Mouse (Mus musculus) thymus, postnatal 10 days (tissue): ENCODE data around the gene Pkp1.

Source experiments
- DNase-seq, 2 experiments: peaks; one replicate each; pipeline ENCODE4 v3.0.0; 2021; ENCODE audit warnings: low spot score in 2 of 2

The Pkp1 gene

DNA sequence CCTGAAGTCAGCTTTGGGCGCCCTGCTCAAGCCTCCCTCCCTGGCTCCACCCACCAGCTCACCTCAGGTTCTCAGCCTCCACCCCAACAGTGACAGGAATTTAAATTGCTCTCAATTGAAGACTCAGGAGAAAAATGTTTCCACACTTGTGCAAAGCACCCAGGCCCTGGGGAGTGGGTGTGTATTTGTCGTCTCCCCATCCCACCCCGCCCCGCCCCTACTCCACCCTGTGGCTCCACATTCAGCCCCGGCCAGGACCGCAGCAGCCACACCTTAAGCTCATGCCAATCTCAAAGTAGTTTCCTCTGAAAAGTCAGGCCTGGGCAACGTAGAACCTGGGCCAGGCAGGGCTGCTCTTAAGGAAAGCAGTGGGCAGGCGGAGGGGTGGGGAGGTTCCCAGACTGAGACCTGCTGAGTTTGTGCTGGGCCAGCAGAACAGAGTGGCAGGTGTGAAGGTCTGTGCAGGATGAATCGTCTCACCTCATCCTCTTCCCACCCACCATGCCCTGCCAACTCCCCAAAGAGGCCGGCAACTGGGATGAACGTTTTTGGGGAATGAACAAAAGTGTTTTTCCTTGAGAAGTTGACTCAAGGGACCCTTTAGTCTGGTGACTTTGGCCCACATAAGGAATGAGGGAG, 61.8 kb downstream of the Pkp1 start:
- no peak for DNase-seq

DNA sequence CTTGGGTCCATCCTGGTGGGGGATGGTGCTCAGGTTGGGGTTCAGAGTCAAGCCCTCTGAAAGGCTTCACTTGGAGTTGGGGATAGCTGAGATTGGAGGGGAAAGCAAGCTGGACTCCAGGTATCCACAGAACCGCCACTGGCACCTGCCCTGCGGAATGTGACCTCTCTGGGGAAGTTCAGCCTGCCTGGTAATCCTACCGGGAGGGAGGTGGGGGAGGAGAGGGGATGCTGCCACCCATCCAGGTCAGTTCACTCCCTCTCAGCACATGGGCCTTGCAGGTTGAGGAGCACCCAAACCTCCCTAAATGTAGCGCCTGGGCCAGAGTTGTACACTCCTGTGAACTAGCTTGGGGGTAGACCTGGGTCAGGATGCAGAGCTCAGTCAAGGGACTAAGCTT, 62.9 kb downstream of the Pkp1 start:
- DNase-seq, result no peak

DNA sequence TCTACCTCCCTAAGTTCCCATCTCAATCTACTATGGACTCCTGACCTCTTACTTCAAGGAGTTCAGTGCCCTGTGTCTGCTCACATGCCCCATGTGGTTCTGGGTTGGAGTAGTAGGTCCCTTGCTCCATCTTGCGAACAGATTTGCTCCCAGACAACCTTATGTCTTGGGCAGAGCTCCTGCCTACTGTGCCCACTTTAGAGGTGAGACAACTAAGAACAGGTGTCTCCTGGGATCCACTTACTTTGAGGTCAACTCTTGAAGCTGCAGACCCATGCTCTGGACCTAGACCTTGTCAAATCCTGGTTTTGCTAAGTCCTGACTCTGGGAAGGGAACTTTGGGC, 63.7 kb downstream of the Pkp1 start:
- no peak for DNase-seq

DNA sequence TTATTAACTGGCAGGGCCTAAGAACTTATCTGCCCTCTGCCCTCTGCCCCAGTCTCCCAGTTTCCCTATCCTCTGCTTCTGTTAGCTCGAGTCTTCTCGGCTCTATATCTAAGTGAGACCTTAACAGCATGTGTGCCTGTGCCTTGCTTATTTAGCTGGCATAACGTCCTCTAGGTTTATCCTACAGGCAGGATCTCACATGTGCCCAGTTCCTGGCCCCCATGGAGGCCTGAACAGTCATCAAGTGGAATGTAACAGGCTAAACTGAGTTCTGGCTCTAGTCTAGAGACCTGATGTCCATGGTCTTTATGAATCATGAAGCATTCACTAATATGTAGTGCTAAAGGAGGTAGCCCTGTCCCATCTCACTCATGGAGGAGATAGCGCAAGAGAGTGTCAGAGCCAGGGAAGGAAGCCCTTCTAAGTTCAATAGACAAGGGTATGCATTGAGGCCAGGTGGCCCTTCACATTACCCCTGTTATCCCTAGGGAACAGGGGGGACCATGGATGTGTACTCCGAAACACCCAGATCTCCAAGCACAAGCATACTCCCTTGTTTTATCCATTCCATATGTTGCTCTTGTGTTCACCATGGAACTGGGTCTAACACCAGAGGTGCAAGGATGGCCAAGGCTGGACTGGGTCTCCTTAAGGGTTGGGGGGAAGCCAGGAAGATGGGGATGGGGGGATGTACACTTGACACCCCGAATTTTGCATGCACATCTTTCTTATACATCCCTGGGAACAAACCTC, 64.2 kb downstream of the Pkp1 start:
- no peak for DNase-seq

DNA sequence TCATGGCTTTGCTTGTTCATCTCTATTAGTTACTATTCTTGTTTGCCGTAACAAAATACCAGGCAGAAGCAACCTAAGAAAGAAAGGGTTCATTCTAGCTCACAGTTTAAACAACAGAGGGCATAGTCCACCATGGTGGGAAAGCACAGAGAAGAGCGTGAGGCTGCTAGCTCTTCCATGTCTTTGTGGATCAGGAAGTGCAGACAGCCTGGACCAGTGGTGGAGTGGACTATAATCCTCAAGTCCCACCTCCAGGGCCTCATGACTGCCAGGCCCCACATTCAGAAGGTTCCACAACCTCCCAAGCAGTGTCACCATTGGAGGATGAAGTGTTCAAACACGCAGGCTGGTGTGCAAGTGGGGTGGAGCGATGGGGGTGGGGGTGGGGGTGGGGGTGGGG, 65.8 kb downstream of the Pkp1 start:
- DNase-seq, result no peak

DNA sequence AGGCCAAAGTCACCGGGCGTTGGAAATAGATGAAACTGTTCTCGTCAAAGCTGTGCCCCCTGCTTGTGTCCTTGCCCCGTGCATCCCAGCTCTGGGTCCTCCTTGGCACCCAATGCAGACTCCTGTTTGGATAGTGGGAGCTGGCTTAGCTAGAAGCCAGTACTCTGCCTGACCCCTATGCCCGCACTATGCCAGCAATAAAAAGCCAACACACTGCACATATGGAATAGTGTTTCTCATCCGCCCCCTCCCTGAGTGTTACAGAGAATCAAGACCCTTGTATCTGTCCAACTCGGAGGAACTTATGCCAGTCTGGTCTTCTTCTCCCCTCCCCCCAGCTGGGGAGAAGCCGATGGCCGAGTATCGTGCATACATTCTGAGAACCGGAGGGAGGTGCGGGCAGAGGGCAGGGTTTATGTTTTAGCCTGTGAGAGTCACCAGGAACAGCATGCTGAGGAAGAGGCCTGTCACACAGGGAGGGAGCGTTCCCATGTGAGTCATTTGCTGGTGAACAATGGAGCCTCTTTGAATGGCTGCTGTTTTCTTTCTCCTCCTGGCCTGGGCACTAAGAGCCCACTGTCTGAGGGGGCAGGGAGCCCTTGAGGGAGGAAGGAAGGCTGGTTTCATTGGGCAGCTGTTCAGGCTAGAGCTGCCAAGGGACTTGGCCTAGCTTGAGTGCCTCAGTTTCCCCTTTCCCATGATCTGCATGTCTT, 66.8 kb downstream of the Pkp1 start:
- DNase-seq, result no peak

DNA sequence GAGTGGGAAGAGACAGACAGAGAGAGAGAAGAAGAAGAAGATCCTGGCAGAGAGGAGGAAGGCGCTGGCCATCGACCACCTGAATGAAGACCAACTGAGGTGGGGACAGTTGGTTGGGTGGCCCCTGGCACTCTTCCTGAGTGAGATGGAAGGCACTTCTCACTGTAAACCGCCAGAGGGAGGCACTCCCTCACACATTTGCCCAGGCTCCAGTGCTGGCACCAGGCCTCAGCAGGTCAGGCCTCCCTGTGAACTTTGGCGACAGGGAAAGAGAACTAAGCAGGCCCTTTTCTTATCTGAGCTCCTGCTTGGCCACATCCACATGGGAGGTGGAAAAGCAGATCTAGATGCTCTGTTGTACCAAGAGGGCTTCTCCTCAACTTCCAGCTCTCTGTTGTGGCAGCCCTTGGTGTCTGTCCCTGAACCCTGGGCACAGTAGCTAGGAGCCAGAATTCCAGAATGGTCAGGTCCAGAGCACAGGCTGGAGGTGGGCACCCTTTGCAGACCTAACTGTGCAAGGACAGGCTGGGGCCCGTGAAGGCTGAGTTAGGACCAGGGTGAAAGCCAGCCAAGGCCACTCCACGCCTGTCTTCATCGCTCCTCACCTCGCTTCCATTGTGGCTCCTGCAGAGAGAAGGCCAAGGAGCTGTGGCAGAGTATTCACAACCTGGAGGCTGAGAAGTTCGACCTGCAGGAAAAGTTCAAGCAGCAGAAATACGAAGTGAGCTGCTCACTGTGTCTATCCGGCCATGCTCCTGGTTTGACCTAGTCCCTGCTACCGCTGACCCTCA, 68.1 kb downstream of the Pkp1 start:
- no peak for DNase-seq

DNA sequence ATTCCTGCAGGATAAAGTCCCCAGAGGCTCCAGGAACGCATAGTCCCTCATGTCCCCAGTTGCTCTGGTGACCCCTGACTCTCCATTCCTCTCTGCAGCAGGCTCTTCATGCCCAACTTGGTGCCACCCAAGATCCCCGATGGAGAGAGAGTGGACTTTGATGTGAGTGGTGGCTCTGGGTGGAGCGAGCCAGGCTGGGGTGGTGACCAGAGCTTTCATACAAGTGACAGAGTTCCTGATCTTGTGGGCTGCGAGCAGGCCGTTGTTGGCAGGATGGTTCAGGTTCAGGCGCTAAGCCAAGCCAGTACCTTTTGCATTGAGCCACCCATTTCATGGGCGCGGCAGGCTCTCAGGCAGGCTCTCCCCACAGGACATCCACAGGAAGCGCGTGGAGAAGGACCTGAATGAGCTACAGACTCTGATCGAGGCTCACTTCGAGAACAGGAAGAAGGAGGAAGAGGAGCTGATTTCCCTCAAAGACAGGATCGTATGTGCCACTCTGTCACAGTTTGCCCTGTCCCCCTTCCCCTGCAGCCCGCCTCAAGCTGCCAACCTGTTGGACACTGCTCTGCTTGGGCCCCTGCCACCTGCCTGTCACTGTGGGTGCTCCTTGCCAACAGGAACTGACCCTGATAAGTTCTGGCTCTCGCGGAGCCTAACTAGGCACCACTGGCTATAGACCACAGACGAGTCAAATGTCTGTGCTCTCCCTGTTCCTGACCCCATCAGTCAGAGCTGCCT, 71.2 kb downstream of the Pkp1 start:
- no peak for DNase-seq

DNA sequence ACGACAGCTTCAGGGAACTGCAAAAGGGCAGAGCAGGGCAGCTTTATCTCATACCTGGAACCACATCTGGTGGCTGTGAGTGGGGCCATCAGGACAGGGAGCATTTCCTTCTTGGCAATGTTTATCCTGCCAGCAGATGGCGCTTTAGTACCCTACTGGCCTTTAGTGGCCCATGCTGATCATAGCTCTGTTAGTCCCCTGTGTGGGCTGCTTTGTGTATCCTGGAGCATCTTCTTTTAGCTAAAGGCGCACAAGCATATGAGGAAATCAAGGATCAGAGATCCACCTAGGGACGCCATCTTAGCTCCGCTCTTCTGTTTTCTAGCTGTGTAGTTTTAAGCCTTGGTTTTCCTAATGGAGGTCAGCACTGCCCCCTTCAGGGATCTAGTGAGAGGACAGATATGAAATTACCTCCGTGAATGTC, 71.9 kb downstream of the Pkp1 start:
- DNase-seq, result peak in 1 of 2 experiments; percentile 45

DNA sequence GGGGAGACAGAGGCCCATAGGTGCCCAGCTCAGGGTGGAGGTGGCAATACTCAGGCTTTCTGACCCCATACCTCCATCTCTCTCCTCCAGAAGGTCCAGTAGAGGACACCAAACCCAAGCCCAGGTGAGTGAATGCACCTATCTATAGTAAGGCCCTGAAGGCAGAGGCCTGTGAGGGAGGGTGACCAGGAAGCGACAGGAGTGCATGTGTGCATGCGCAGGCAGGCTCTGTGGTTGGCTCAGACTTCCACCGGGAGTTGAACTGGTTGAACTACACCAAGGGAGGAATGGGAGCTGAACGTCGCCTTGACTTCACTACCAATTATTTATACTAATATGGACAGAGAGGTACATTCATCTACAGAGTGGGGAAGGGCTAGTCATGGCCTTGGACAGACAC, 72.4 kb downstream of the Pkp1 start:
- DNase-seq, result no peak

DNA sequence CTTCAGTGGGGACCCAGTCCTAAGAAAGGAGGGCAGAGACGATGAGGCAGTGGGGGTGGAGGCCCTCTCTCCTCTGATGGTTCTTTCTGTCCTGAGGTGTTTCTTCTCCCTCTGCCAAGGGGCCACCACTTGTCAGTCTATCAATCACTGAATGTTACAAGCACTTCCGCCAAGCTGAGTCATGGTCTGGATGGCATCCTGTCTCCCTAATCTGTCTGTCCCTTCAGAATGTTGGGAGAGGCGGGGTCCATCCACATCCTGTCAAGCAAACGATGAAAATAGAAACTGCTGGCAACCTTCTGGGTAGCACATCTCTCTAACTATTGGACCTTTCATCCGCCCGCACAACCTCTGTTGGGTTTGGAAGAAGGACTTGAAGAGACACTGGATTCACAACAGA, 74.5 kb downstream of the Pkp1 start:
- DNase-seq, result no peak

DNA sequence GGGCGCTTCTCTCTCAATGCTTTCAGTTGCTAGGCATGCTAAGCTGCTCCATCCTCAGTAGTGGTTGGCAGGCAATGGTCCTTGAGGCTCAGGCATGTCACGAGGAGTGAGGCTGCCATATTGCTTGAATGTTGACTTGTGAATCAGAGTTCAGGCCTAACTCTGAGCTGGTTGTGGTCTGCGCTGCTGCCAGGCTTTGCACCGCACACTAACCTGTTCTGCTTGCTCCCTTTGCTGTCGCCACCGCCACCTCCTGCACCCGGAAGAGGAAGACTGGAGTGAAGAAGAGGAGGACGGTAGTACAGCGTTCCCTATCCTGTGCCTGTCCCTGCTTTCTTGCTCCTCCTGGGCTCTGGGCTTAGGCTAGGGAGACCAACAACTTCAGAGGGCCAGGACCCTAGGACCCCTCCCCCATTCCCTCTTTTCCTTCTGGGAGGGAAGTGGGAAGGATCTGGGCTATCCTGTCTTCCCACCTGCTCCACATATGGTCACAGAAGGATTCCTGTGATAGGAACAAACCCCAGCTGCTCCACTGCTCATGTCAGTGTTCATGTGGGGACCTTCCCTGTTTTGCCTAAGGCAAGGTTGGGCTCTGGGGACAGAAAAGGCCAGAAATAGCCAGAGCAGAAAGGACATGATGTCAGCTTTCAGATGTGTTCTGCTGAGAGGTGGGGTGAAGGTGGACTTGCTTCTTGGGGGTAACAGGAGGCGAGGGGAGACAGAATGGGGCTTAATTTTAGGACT, 75.3 kb downstream of the Pkp1 start:
- DNase-seq, result no peak

DNA sequence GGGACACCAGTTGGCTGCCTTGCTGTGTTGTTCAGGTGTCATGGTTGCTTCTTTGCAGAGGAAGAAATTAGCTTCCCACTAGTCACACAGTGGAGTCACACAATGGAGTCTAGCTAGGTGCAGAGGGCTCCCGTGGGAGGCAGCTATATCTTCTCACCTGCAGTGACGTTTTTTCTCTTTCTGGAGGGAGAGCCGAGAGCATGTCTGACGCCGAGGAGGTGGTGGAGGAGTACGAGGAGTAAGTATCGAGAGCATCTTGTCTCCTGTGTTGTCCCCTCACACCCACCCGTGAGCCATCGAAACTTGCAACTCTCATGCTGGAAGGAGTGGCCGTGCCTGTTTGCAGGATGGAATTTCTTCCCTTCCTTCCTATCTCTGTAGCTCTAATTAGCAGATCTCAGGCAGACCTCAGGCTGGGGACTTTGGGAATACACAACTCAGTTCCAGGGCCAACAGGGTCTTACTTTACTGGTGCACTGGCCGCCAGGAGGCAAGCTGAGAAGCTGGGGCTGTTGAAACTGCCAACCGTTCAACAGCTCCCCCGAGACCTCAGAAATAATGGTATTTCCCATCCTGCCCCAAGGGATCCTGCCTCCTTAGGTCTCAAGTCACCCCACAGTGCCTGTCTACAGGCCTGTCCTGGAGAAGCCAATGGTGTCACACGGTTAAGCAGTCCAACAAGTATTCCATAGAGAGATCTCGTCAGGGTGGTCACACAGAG, 78.2 kb downstream of the Pkp1 start:
- DNase-seq, result no peak

DNA sequence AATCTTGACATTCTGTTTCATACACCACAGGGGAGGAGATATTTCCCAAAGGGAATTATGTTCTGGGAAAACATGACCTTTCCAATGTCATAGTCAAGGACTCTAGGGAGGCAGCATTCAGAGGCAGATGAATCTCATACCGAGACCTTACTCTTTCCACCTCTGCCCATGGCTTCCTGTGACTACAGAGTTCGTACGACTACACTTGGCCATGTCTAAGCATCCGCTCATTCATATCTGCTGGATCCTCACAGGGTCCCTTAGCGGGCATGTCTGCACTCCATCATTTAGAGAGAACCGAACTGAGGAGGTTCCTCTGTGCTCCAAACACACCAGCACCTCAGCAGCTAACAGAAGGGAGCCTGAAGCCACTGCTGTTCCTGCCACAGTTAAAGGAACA, 79.9 kb downstream of the Pkp1 start:
- no peak for DNase-seq

DNA sequence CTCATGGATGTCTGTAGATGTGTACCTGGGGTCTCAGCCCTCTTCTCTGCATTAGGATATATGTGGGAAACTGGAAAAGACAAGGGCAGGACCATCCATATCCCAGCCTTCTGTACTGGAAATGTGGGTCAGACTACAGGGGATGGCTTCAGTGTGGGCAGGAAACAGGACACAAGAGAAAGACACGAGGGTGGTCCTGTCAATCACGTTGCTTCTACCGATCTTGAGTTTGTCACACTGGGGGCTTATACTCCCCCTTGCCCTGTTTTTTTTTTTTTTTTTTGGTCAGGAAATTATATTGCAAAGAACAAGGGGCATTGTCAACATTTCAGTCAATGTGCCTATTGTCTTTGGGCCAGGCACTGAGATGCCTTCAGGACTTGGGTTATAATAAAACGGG, 80.4 kb downstream of the Pkp1 start:
- no peak for DNase-seq

DNA sequence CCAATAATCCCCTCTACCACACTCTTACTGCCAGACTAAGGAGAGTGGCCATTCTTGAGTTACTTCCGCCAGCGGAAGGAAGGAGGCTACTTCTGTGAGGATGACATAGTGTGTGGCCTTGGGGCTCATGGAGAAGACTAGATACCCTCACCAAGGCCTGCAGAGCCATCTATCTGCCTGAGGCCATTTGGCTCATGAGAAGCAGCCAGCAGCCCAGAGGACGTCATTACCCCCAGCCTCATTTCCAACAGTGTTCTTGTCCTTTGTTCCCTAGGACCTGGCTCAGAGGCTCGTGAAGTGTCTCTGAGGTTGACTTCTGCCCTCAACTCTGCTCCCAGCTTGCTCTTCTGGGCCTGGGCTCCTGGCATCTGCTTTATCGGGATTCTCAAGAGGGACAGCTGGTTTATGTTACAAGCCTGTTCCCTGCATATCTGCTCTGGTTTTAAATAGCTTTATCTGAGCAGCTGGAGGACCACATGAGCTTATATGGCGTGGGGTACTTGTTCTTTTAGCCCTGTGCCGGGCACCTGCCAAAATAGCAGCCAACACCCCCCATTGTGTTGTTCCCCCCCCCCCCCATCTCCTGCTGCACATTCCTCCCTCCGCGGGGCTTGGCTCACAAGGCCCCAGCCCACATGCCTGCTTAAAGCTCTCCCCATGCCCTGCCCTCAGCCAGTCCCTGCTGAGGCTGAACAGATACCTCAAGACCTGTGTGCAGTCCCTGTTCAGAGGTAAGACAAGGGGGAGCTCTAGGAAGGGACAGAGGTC, 83.1 kb downstream of the Pkp1 start, which contains the start of gene Tnnt2:
Gene Tnnt2, plus strand, starts transcription at position 639 of the 768 bp plus-strand sequence.
- DNase-seq, result no peak

DNA sequence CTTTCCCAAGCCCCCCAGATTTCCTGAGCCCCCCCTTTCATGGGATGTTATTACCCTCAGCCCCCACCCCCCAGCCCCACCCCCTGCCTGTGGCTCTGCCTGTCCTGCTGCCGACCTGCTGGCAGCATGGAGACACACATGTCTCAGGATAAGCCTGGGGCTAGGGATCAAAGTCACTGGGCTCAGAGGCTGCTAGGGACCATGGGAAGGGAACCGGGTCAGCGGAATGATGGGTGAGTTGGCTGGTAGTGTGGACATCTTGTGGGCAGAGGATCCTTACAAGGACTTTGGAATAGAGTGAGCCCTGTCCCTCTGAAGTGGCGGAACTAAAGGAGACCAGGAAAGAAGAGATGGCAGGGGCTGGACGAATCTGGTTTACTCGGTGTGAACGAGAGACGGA, 84.0 kb downstream of the Pkp1 start:
- DNase-seq, result no peak

DNA sequence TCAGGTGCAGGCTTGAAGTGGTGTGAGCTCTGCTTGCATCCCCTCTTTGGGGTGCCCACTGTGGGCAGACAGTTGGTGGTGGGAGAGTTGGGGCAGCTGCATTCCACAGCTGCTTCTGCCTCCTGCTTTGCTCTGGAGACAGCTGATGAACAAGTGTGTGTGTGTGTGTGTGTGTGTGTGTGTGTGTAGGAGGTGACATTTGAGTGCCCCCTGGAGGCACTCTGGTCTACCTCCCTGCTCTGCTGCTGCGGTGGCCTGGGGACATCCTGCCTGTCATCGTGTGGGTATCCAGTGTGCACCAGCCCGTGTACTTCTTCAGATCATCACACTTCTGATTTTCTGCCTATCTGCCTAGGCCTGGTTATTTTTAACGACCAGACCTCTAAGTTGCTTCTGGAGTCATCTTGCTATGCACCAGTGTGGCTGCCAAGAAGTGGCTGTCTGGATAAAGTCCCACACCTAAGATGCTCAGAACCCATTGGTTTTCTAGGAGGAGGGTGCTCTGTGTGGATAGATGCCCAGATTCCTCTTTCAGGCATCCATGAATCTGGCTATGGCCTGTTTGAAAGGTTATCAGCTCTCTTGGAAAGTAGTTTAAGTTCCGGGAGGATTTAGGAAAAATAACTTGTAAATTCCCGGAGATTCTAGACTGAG, 84.7 kb downstream of the Pkp1 start:
- peak; percentile 19 to 47 for DNase-seq

DNA sequence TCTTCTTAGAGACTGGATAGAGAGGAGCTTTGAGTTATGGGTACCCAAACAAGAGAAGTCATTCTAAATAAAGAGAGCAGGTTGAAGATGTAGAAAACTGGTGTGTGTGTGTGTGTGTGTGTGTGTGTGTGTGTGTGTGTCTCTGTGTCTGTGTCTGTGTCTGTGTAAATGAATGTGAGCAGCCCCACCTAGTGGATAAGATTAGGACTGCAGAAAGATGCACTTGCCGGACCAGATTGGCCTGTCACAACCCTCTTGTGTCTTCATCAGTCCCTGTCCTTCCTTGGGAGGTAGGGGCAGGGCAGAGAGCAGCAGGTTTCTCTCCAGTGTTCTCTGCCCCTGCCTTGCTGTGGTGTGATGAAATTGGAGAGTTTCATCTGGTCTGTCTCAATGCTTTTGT, 90.1 kb downstream of the Pkp1 start:
- peak in 1 of 2 experiments; percentile 48 for DNase-seq
